Mouse (Mus musculus) ES-E14 (cell line): Measurements from ENCODE around the gene Npas3. TPM values are rescaled to one million over a fixed set of nuclear protein-coding genes. Genes with fewer than 3 reads are reported as not detected.

Source experiments
- DNase-seq: peaks from one replicate; pipeline ENCODE4 v3.0.0-alpha.2; 2013; ENCODE audit warnings: low read depth, low spot score
- H3K27ac ChIP-seq: 2 replicates; pipeline ENCODE4 v1.5.1; 2012; ENCODE audit warnings: low read depth, mild to moderate bottlenecking, low read length, moderate library complexity, mixed read lengths; ENCODE audit not compliant: poor library complexity, insufficient read depth, severe bottlenecking
- H3K36me3 ChIP-seq: 2 replicates; pipeline ENCODE4 v1.6.1; 2012; ENCODE audit warnings: mild to moderate bottlenecking, low read length, moderate library complexity, mixed read lengths; ENCODE audit not compliant: control insufficient read depth, poor library complexity, insufficient read depth, severe bottlenecking
- H3K4me1 ChIP-seq, 2 experiments: fragments of 150-350 bp in 1 of 2; sonication (generic) in 1 of 2; 2 replicates each; pipeline ENCODE4 v1.6.1; 2012; ENCODE audit warnings: low read length in 2 of 2, mild to moderate bottlenecking in 1 of 2, mixed read lengths in 1 of 2; ENCODE audit not compliant: control insufficient read depth in 2 of 2, insufficient read depth in 2 of 2, poor library complexity in 1 of 2
- H3K4me3 ChIP-seq, 2 experiments: fragments of 150-350 bp in 1 of 2; sonication (generic) in 1 of 2; 2 replicates each; pipeline ENCODE4 v1.5.1; 2012; ENCODE audit warnings: low read length in 2 of 2, low read depth in 1 of 2, mild to moderate bottlenecking in 1 of 2, mixed read lengths in 1 of 2; ENCODE audit not compliant: insufficient read depth in 1 of 2, poor library complexity in 1 of 2, severe bottlenecking in 1 of 2
- H3K9ac ChIP-seq: 2 replicates; pipeline ENCODE4 v1.6.1; 2012; ENCODE audit warnings: low read depth, mild to moderate bottlenecking, low read length, mixed read lengths; ENCODE audit not compliant: poor library complexity, insufficient read depth, severe bottlenecking
- H3K9me3 ChIP-seq: fragments of 150-350 bp; sonication (generic); 2 replicates; pipeline ENCODE4 v1.6.1; 2012; ENCODE audit warnings: low read depth, mild to moderate bottlenecking, low read length; ENCODE audit not compliant: control insufficient read depth, insufficient read depth
- CHD2 ChIP-seq: IDR thresholded peaks from 2 replicates; pipeline ENCODE4 v1.6.1; 2014; ENCODE audit warnings: mild to moderate bottlenecking, low read depth, low read length, inconsistent platforms
- HCFC1 ChIP-seq: IDR thresholded peaks from 2 replicates; pipeline ENCODE4 v1.6.1; 2012; ENCODE audit warnings: low read length, inconsistent platforms, borderline replicate concordance; ENCODE audit not compliant: insufficient read depth
- MAFK ChIP-seq: IDR thresholded peaks from 2 replicates; pipeline ENCODE4 v1.6.1; 2014; ENCODE audit warnings: mild to moderate bottlenecking, low read depth, low read length, inconsistent platforms; ENCODE audit not compliant: insufficient read depth
- ZC3H11A ChIP-seq: IDR thresholded peaks from 2 replicates; pipeline ENCODE4 v1.6.1; 2012; ENCODE audit warnings: low read depth, mild to moderate bottlenecking, inconsistent platforms, low read length, borderline replicate concordance
- ZNF384 ChIP-seq: IDR thresholded peaks from 2 replicates; pipeline ENCODE4 v1.6.1; 2012; ENCODE audit warnings: low read depth, low read length, inconsistent platforms
- in situ Hi-C, 2 experiments: fragments of 600-800 bp; cut with MboI; formaldehyde crosslinking; loops; one replicate each; pipeline ENCODE4 v1.15.1; 2025; ENCODE audit warnings: low sequenced_read_pairs in 2 of 2, inconsistent platforms in 1 of 2; ENCODE audit not compliant: unreplicated experiment in 2 of 2
- total RNA-seq: library from RNA; depleted of rRNA; stranded (reverse); fragments of 300-350 nt; gene quantifications from 2 replicates; pipeline ENCODE4 v1.2.3, GENCODE M21; 2012

Npas3 gene
- total RNA-seq, 1 experiment: 1.2 TPM

DNA sequence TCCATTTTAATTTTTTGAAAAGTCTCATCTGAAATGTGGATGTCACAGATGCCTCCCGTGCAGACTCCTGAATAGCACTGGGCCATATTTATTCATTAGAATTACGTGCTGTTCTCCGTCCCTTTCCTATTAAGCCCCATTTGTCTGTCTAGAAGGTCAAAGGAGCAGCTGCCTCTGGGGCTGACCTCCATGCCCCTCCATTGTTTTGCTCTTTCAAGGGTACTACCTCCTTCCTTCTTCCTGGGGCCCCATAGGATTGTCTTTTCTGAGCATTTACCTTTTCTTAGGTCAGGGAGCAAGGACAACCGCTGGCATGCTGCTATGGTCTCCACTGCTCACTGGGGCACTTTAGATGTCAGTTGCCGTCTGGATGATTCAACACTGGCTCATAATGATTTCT lies 288.3 kb downstream of the Npas3 start:
- no peaks in the 10 kb centered on the region for H3K36me3 ChIP-seq
- in situ Hi-C loops: no loop called here
- no peaks in the 10 kb centered on the region for H3K4me1 ChIP-seq
- H3K9ac ChIP-seq: no peak overlapping the region
- no peak for DNase-seq
- TF ChIP-seq CHD2: no peak
- no peak for TF ChIP-seq ZC3H11A
- TF ChIP-seq HCFC1: no peak
- no peak for TF ChIP-seq ZNF384
- H3K27ac ChIP-seq: no peak overlapping the region
- no peaks in the 10 kb centered on the region for H3K9me3 ChIP-seq
- no peak overlapping the region for H3K4me3 ChIP-seq

DNA sequence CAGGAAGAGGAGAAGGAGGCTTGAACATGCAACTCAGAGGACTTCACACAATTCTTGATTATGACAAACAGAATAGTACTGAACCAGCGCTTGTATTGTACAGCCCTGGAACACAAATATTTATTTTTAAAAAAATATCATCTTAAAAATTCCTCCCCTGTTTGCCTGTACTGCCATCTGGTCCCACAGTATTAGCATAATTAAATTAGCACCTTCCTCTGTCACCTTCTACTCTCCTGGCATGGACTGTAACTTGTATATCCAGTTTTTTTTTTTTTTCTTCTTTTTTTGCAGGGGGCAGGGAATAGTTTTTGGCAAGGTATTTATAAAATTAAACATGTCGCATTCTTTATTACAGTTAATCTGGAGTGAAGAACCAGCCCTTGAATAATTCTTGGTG lies 307.9 kb downstream of the Npas3 start:
- TF ChIP-seq ZC3H11A (no peak), MAFK (no peak), ZNF384 (no peak), CHD2 (no peak), HCFC1 (no peak)
- Histone ChIP-seq H3K4me1 (no peaks in the 10 kb centered on the region), H3K36me3 (no peaks in the 10 kb centered on the region), H3K4me3 (no peak overlapping the region), H3K9ac (no peak overlapping the region), H3K27ac (no peak overlapping the region), H3K9me3 (no peaks in the 10 kb centered on the region)
- no peak for DNase-seq
- in situ Hi-C loops: no loop called here

DNA sequence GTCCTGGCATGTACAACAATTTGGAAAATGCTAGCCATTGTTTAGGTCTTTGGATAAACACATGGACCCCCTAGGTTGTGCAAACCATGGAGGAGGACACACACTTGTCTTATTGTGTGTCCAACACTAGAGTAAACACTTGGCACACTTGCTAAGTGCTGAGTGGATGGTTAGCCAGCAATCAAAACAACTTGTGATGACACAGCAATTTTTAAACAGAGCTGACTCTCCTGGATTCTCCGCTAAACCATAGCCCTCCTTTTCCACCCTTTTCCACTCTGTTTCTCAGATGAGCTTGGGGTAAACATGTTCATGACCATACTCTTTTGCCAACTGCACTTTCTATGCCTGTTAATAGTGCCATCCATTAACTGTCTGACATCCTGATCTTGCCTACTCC lies 309.8 kb downstream of the Npas3 start:
- Histone ChIP-seq H3K36me3 (no peaks in the 10 kb centered on the region), H3K4me1 (no peaks in the 10 kb centered on the region), H3K27ac (no peak overlapping the region), H3K4me3 (no peak overlapping the region), H3K9me3 (no peaks in the 10 kb centered on the region), H3K9ac (no peak overlapping the region)
- DNase-seq: no peak
- in situ Hi-C loops: no loop called here
- TF ChIP-seq ZC3H11A (no peak), ZNF384 (no peak), CHD2 (no peak), HCFC1 (no peak), MAFK (peak; percentile 57; the same call in 1 of the 2 replicates)

DNA sequence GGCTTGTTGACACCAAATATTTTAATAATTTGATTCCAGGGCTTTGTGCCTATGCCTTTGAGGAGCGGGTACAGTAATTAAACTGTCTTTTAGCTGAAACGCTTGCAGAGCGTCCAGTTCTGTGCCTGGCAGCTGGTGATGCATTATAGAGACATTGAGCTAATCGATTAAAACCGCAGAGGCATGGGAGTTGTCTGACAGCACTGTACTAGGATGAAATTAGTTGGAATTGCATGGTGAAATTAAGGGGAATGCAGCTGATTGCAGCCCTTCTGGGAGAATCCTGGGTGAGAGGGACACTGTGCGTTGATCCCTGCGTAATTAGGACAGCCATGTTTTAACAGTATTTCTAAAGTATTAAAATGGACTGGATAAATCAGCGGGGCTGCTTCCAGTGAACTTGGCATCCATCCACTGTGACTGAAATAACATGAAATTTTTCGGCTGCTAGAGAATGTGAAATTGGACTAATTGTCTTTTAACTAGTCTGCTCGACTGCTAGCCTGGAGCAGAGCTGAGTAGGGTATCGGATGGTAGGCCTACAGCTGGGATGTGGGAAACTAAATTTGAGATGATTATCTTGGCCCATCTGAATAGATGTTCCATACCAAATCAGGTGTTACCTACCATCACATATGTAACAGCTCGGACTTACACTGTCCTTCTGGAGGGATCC lies 318.4 kb downstream of the Npas3 start:
- H3K4me3 ChIP-seq: no peak overlapping the region
- TF ChIP-seq HCFC1 (no peak), CHD2 (no peak), ZNF384 (no peak), MAFK (no peak), ZC3H11A (no peak)
- no peak overlapping the region for H3K9ac ChIP-seq
- in situ Hi-C loops: no loop called here
- H3K27ac ChIP-seq: no peak overlapping the region
- no peaks in the 10 kb centered on the region for H3K4me1 ChIP-seq
- no peaks in the 10 kb centered on the region for H3K9me3 ChIP-seq
- H3K36me3 ChIP-seq: no peaks in the 10 kb centered on the region
- DNase-seq: no peak

DNA sequence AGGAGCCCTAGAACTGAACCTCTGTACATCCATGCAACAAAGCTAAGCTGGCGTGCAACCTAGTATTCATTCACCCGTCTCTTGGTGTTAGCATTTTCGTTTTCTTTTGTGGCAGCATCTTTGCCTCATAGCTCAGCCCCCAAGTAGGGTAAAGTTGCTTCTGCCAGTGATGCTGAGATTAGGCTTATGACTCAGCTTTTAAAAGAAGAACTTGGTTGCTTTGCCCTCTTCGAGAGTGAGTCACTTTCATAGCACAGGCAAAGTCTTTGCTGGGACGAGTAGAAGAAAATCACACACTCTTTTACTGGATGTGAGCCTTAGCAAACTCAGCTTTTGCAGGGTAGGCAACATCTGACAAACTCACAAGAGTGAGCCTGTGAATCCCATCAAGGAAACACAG lies 332.7 kb downstream of the Npas3 start:
- H3K9me3 ChIP-seq: no peaks in the 10 kb centered on the region
- H3K4me3 ChIP-seq: no peak overlapping the region
- DNase-seq: no peak
- H3K36me3 ChIP-seq: no peaks in the 10 kb centered on the region
- no peak for TF ChIP-seq ZNF384
- no peak for TF ChIP-seq ZC3H11A
- TF ChIP-seq HCFC1: no peak
- no peak for TF ChIP-seq MAFK
- no peak for TF ChIP-seq CHD2
- H3K27ac ChIP-seq: no peak overlapping the region
- H3K9ac ChIP-seq: no peak overlapping the region
- in situ Hi-C loops: no loop called here
- H3K4me1 ChIP-seq: no peaks in the 10 kb centered on the region
